Mouse (Mus musculus): ENCODE data around the gene Pdzd8. TPM values are rescaled to one million over a fixed set of nuclear protein-coding genes. Genes with fewer than 3 reads are reported as not detected.

Pdzd8 gene
- polyA plus RNA-seq, 1 experiment: 7.3 TPM

- Histone ChIP-seq H3ac (ENCODE audit: control insufficient read depth, insufficient read length, low read depth) (no peak overlapping the region), H3K79me3 (ENCODE audit: low read depth) (no peaks in the 10 kb centered on the region), H3K36me3 (ENCODE audit: control insufficient read depth, insufficient read depth) (no peaks in the 10 kb centered on the region), H3K4me3 (ENCODE audit: insufficient read depth, poor library complexity, severe bottlenecking) (no peak overlapping the region), H3K79me2 (ENCODE audit: control insufficient read depth, insufficient read depth) (no peaks in the 10 kb centered on the region), H3K27me3 (ENCODE audit: control insufficient read depth, insufficient read depth, insufficient read length) (peaks cover 20% of the 10 kb centered on the region)
- TF ChIP-seq FOSL1 (IDR thresholded peaks at IDR 0.05; ENCODE audit: insufficient read depth, low read length, poor library complexity, severe bottlenecking) (no peak), USF1 (IDR thresholded peaks at IDR 0.05; ENCODE audit: low read depth) (no peak), MYOG (IDR thresholded peaks at IDR 0.05; ENCODE audit: control insufficient read depth, extremely low read depth, insufficient read length) (no peak), CEBPB (IDR thresholded peaks at IDR 0.05; ENCODE audit: low read depth) (no peak), MAX (IDR thresholded peaks at IDR 0.05) (no peak), CTCF (IDR thresholded peaks at IDR 0.05; ENCODE audit: control insufficient read depth, insufficient read depth, insufficient read length) (no peak), MYOD1 (IDR thresholded peaks at IDR 0.05; ENCODE audit: control insufficient read depth, insufficient read length, low read depth) (no peak)
Measured at GRCm38 (mm10) chr19:59267417-59267963, 78.1 kb downstream of the Pdzd8 start.

- no peak overlapping the region for H3ac ChIP-seq (ENCODE audit: control insufficient read depth, insufficient read length, low read depth)
- no peaks in the 10 kb centered on the region for H3K36me3 ChIP-seq (ENCODE audit: control insufficient read depth, insufficient read depth)
- peaks cover 20% of the 10 kb centered on the region for H3K27me3 ChIP-seq (ENCODE audit: control insufficient read depth, insufficient read depth, insufficient read length)
- H3K79me2 ChIP-seq (ENCODE audit: control insufficient read depth, insufficient read depth): no peaks in the 10 kb centered on the region
- H3K79me3 ChIP-seq (ENCODE audit: low read depth): no peaks in the 10 kb centered on the region
- no peak overlapping the region for H3K4me3 ChIP-seq (ENCODE audit: insufficient read depth, poor library complexity, severe bottlenecking)
- TF ChIP-seq MAX (IDR thresholded peaks at IDR 0.05): no peak
- TF ChIP-seq USF1 (IDR thresholded peaks at IDR 0.05; ENCODE audit: low read depth): no peak
- no peak for TF ChIP-seq MYOD1 (IDR thresholded peaks at IDR 0.05; ENCODE audit: control insufficient read depth, insufficient read length, low read depth)
- TF ChIP-seq FOSL1 (IDR thresholded peaks at IDR 0.05; ENCODE audit: insufficient read depth, low read length, poor library complexity, severe bottlenecking): no peak
- TF ChIP-seq CTCF (IDR thresholded peaks at IDR 0.05; ENCODE audit: control insufficient read depth, insufficient read depth, insufficient read length): no peak
- TF ChIP-seq CEBPB (IDR thresholded peaks at IDR 0.05; ENCODE audit: low read depth): no peak
- no peak for TF ChIP-seq MYOG (IDR thresholded peaks at IDR 0.05; ENCODE audit: control insufficient read depth, extremely low read depth, insufficient read length)
Measured at GRCm38 (mm10) chr19:59265907-59266306, 79.7 kb downstream of the Pdzd8 start.

- no peak overlapping the region for H3K4me3 ChIP-seq (ENCODE audit: insufficient read depth, poor library complexity, severe bottlenecking)
- TF ChIP-seq FOSL1 (IDR thresholded peaks at IDR 0.05; ENCODE audit: insufficient read depth, low read length, poor library complexity, severe bottlenecking) (no peak), MAX (IDR thresholded peaks at IDR 0.05) (no peak), MYOD1 (IDR thresholded peaks at IDR 0.05; ENCODE audit: control insufficient read depth, insufficient read length, low read depth) (no peak), CTCF (IDR thresholded peaks at IDR 0.05; ENCODE audit: control insufficient read depth, insufficient read depth, insufficient read length) (no peak), USF1 (IDR thresholded peaks at IDR 0.05; ENCODE audit: low read depth) (no peak), MYOG (IDR thresholded peaks at IDR 0.05; ENCODE audit: control insufficient read depth, extremely low read depth, insufficient read length) (no peak), CEBPB (IDR thresholded peaks at IDR 0.05; ENCODE audit: low read depth) (no peak)
- no peaks in the 10 kb centered on the region for H3K79me3 ChIP-seq (ENCODE audit: low read depth)
- no peaks in the 10 kb centered on the region for H3K79me2 ChIP-seq (ENCODE audit: control insufficient read depth, insufficient read depth)
- peaks cover 23% of the 10 kb centered on the region for H3K27me3 ChIP-seq (ENCODE audit: control insufficient read depth, insufficient read depth, insufficient read length)
- H3ac ChIP-seq (ENCODE audit: control insufficient read depth, insufficient read length, low read depth): no peak overlapping the region
- H3K36me3 ChIP-seq (ENCODE audit: control insufficient read depth, insufficient read depth): no peaks in the 10 kb centered on the region
Measured at GRCm38 (mm10) chr19:59264838-59265532, 80.6 kb downstream of the Pdzd8 start.

- TF ChIP-seq MYOD1 (IDR thresholded peaks at IDR 0.05; ENCODE audit: control insufficient read depth, insufficient read length, low read depth): no peak
- no peak for TF ChIP-seq USF1 (IDR thresholded peaks at IDR 0.05; ENCODE audit: low read depth)
- TF ChIP-seq FOSL1 (IDR thresholded peaks at IDR 0.05; ENCODE audit: insufficient read depth, low read length, poor library complexity, severe bottlenecking): no peak
- TF ChIP-seq MAX (IDR thresholded peaks at IDR 0.05): no peak
- peaks cover 23% of the 10 kb centered on the region for H3K27me3 ChIP-seq (ENCODE audit: control insufficient read depth, insufficient read depth, insufficient read length)
- H3ac ChIP-seq (ENCODE audit: control insufficient read depth, insufficient read length, low read depth): no peak overlapping the region
- no peaks in the 10 kb centered on the region for H3K79me3 ChIP-seq (ENCODE audit: low read depth)
- no peaks in the 10 kb centered on the region for H3K36me3 ChIP-seq (ENCODE audit: control insufficient read depth, insufficient read depth)
- no peak overlapping the region for H3K4me3 ChIP-seq (ENCODE audit: insufficient read depth, poor library complexity, severe bottlenecking)
- no peaks in the 10 kb centered on the region for H3K79me2 ChIP-seq (ENCODE audit: control insufficient read depth, insufficient read depth)
Measured at GRCm38 (mm10) chr19:59263171-59263570, 82.4 kb downstream of the Pdzd8 start.

GRCm38 (mm10) chr19:59261604-59262003 is 84.0 kb downstream of the Pdzd8 start:
- Histone ChIP-seq H3K79me3 (ENCODE audit: low read depth) (no peaks in the 10 kb centered on the region), H3K36me3 (ENCODE audit: control insufficient read depth, insufficient read depth) (no peaks in the 10 kb centered on the region), H3ac (ENCODE audit: control insufficient read depth, insufficient read length, low read depth) (no peak overlapping the region), H3K27me3 (ENCODE audit: control insufficient read depth, insufficient read depth, insufficient read length) (peaks cover 13% of the 10 kb centered on the region), H3K4me3 (ENCODE audit: insufficient read depth, poor library complexity, severe bottlenecking) (no peak overlapping the region), H3K79me2 (ENCODE audit: control insufficient read depth, insufficient read depth) (no peaks in the 10 kb centered on the region)
- no peak for TF ChIP-seq CEBPB (IDR thresholded peaks at IDR 0.05; ENCODE audit: low read depth)
- no peak for TF ChIP-seq MYOD1 (IDR thresholded peaks at IDR 0.05; ENCODE audit: control insufficient read depth, insufficient read length, low read depth)
- TF ChIP-seq MAX (IDR thresholded peaks at IDR 0.05): no peak
- no peak for TF ChIP-seq FOSL1 (IDR thresholded peaks at IDR 0.05; ENCODE audit: insufficient read depth, low read length, poor library complexity, severe bottlenecking)
- no peak for TF ChIP-seq MYOG (IDR thresholded peaks at IDR 0.05; ENCODE audit: control insufficient read depth, extremely low read depth, insufficient read length)
- no peak for TF ChIP-seq USF1 (IDR thresholded peaks at IDR 0.05; ENCODE audit: low read depth)
- no peak for TF ChIP-seq CTCF (IDR thresholded peaks at IDR 0.05; ENCODE audit: control insufficient read depth, insufficient read depth, insufficient read length)
